Mouse (Mus musculus) intestine, postnatal 0 days (tissue): ENCODE measurements around the gene Pkig. TPM values are rescaled to one million over a fixed set of nuclear protein-coding genes. Genes with fewer than 3 reads are reported as not detected.

ENCODE experiments used
- ATAC-seq: fragments of 200-750 bp; cut with Nextera tagmentation; 2 replicates; pipeline ENCODE4 v1.8.0; 2017; ENCODE audit warnings: mild to moderate bottlenecking, moderate TSS enrichment, moderate library complexity
- H3K27ac ChIP-seq: fragments of 300-500 bp; sonication (generic); 2 replicates; pipeline ENCODE4 v1.5.1; 2014; ENCODE audit warnings: mild to moderate bottlenecking, low read depth, low read length, moderate library complexity
- H3K27me3 ChIP-seq: fragments of 300-500 bp; sonication (generic); replicated peaks from 2 replicates; pipeline ENCODE4 v1.6.1; 2014; ENCODE audit warnings: low read length, mixed read lengths; ENCODE audit not compliant: control insufficient read depth, insufficient read depth
- H3K36me3 ChIP-seq: fragments of 300-500 bp; sonication (generic); 2 replicates; pipeline ENCODE4 v1.6.1; 2014; ENCODE audit warnings: mild to moderate bottlenecking, moderate library complexity; ENCODE audit not compliant: control insufficient read depth, insufficient read depth
- H3K4me1 ChIP-seq: fragments of 300-500 bp; sonication (generic); replicated peaks from 2 replicates; pipeline ENCODE4 v1.6.1; 2014; ENCODE audit warnings: antibody characterized with exemption, low read length, mixed read lengths; ENCODE audit not compliant: control insufficient read depth, insufficient read depth
- H3K4me2 ChIP-seq: fragments of 300-500 bp; sonication (generic); replicated peaks from 2 replicates; pipeline ENCODE4 v1.6.1; 2014; ENCODE audit warnings: low read depth, mild to moderate bottlenecking, moderate library complexity
- H3K4me3 ChIP-seq: fragments of 300-500 bp; sonication (generic); 2 replicates; pipeline ENCODE4 v1.5.1; 2014; ENCODE audit warnings: low read depth, low read length
- H3K9ac ChIP-seq: fragments of 300-500 bp; sonication (generic); 2 replicates; pipeline ENCODE4 v1.6.1; 2014; ENCODE audit warnings: mild to moderate bottlenecking, low read depth, low read length
- H3K9me3 ChIP-seq: fragments of 300-500 bp; sonication (generic); 2 replicates; pipeline ENCODE4 v1.6.1; 2016; ENCODE audit warnings: mixed run types; ENCODE audit not compliant: control insufficient read depth
- CTCF ChIP-seq: sonication (generic); IDR thresholded peaks from 2 replicates; pipeline ENCODE4 v1.5.1; 2016; ENCODE audit warnings: low read depth, mild to moderate bottlenecking, control low read depth, antibody characterized with exemption, moderate library complexity
- WGBS: fragments of 180-500 bp; shearing (Covaris S2); extraction: QIAGEN DNeasy Blood & Tissue Kit; methylation state at CpG from one replicate; pipeline ENCODE4 v1.1.7; 2014; 5-methylcytosine and 5-hydroxymethylcytosine counted together
- polyA plus RNA-seq: library from polyadenylated mRNA; unstranded; fragments of >200 nt; fragmentation: Nextera tagmentation; extraction: Ambion mirVana; gene quantifications from 2 replicates; pipeline ENCODE4 v1.2.1, GENCODE M21; 2015

Gene Pkig
- polyA plus RNA-seq, 1 experiment from 2014 or later: 116 TPM

DNA sequence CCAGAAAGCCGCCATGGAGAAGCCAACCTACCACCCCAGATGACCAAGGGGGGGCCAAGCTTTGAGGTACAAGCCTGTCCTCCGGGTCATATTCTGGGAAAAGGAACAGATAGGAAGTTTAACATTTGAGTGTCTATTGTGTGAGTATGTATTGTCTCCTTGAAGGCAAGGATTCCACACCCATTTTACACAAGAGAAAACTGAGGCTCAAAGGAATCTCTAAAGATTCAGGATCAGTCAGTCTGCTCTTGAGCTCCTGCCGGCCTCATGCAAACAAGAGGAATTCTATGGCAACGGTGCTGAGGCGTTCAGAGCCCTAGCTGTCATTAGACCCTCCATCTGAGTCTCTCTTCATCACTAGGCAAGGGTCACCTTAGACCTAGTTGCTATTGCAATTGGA is 84.5 kb downstream of the Pkig start:
- Histone ChIP-seq H3K36me3 (no peaks in the 10 kb centered on the region; the same call in 1 of the 2 replicates), H3K4me1 (no peaks in the 10 kb centered on the region), H3K27ac (no peak overlapping the region), H3K4me3 (no peak overlapping the region), H3K9ac (no peak overlapping the region), H3K4me2 (no peak overlapping the region), H3K27me3 (no peaks in the 10 kb centered on the region), H3K9me3 (no peaks in the 10 kb centered on the region)
- no peak for TF ChIP-seq CTCF
- no peak for ATAC-seq
- 73% methylated on average over 5 of the region's 5 CpGs for WGBS

DNA sequence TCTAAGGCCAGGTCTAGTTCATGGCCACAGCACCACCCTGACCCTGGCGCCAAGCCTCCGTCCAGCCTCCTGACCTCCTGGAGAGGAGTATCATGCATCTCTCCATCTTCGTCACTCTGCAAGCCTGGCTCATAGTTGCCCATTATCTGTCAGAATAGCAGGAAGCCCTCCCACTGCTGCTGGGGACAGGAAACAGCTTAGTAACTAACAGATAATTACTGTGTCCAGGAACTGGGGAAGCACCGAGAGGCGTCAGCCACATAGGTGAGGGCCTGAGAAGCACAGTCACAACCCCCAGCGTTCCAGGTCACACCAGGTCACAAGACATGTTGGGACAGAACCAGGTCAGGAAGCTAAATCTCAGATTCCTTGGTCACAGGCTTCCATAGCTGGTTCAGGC is 85.2 kb downstream of the Pkig start:
- WGBS: 69% methylated on average over 6 of the region's 6 CpGs
- no peak overlapping the region for H3K27ac ChIP-seq
- H3K9me3 ChIP-seq: no peaks in the 10 kb centered on the region
- H3K4me1 ChIP-seq: no peaks in the 10 kb centered on the region
- H3K4me2 ChIP-seq: no peak overlapping the region
- no peak overlapping the region for H3K9ac ChIP-seq
- no peak for ATAC-seq
- H3K36me3 ChIP-seq: no peaks in the 10 kb centered on the region
- TF ChIP-seq CTCF: no peak
- no peak overlapping the region for H3K4me3 ChIP-seq
- H3K27me3 ChIP-seq: no peaks in the 10 kb centered on the region

DNA sequence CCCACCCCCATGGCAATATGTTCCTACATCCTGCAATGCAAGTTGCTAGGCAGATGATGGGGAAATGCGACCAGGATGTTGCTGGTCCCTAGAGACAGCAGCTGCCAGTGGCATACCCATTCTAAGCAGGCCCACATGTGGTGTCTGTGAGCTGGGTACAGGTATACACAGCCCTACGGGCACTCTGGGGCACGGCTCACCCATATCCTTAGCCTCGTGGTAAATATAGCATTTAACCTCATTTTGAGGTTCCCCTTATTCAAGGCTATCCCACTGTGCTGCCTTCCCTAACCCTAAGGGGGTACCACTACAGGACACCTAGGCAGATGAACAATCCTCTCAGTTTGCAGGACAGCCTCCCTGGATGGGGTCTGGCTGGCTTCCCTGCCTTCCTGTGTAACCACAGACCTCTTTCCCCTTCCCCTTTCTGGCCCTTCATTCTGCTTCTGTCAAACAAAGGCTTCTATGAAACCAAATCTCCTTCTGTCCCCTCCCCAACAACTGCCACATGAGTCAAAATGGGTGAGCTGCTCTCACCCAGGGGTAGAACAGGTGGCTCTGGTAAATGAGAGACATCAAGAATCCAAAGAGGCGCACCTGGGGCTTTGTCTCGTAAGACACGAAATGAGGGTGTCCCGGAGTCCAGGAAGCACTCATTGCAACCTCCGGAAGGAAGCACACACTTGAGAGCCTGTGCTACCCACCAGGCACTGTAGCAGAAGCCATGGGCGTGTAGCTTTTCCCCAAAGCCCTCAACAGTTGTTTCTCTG is 86.8 kb downstream of the Pkig start:
- Histone ChIP-seq H3K9me3 (no peaks in the 10 kb centered on the region), H3K4me2 (no peak overlapping the region), H3K4me3 (no peak overlapping the region), H3K9ac (no peak overlapping the region), H3K36me3 (no peaks in the 10 kb centered on the region), H3K27ac (no peak overlapping the region), H3K27me3 (0 out of 2 replicates have a peak, but pooled peaks cover 9% of the 10 kb centered on the region), H3K4me1 (no peaks in the 10 kb centered on the region)
- no peak for ATAC-seq
- 78% methylated on average over 10 of the region's 10 CpGs for WGBS
- no peak for TF ChIP-seq CTCF

DNA sequence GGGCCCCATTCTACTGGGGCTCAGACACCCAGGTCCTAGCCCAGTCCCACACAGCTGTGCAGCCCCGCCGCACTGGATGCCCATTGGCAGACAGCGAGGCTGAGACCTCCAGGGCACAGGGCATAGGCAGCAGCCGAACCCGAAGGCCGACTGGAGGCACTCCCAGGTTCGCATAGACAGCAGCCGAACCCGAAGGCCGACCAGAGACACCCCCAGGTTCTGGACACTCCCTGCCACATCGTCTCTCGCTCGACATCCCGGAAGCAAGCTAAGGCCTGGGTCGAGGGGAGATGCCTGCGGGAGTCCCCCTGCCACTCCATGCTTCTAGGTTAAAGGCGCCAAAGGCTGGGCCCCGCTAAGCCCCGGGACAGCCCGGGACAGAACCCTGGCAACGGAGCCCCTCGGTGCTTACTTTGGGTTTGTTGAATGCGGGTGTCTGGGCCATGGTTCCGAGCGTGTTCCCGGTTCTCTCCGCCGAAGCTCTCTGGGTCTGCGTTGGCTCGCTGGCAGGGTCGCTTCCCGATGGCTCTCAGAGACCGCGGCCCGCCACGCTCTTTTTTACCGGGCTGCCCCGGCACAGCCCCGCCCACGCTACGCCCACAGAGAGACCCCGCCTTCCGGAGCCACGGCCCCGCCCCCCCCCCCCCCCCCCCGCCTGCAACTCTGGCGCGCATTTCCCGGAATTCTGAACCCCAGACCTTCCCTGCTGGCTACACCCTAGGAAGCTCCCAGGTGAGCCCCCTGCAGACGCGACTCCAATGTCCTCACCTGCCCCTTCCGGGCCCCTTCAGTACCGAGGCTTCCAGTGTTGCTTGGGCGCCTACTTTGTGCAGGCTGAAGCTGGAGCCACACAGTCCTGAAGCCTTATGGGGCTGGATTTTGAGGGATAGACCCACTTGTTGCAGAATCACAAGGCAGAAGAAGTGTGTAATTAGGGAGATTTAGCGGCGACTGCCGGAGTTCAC is 91.7 kb downstream of the Pkig start, which contains the start of gene Ada:
Ada (minus strand) TSS at position 593 of the 965 bp plus-strand sequence.
- Histone ChIP-seq H3K27me3 (0 out of 2 replicates have a peak, but pooled peaks cover 9% of the 10 kb centered on the region), H3K9me3 (no peaks in the 10 kb centered on the region), H3K36me3 (no peaks in the 10 kb centered on the region), H3K9ac (peak within 1 kb of the TSS; percentile 43), H3K4me1 (no peaks in the 10 kb centered on the region), H3K4me3 (peak within 1 kb of the TSS; percentile 43), H3K4me2 (peak within 1 kb of the TSS; percentile 88), H3K27ac (no peak within 1 kb of the TSS)
- under 1% methylated on average over 54 of the region's 57 CpGs for WGBS
- peak; percentile 65 for ATAC-seq
- no peak for TF ChIP-seq CTCF

GRCm38 (mm10) chr2:163754228-163754627 is 96.0 kb downstream of the Pkig start:
- Histone ChIP-seq H3K4me3 (no peak overlapping the region), H3K9me3 (no peaks in the 10 kb centered on the region), H3K4me1 (no peaks in the 10 kb centered on the region), H3K4me2 (no peak overlapping the region), H3K9ac (no peak overlapping the region), H3K36me3 (no peaks in the 10 kb centered on the region), H3K27me3 (0 out of 2 replicates have a peak, but pooled peaks cover under 1% of the 10 kb centered on the region), H3K27ac (no peak overlapping the region)
- no peak for TF ChIP-seq CTCF
- ATAC-seq: no peak
- WGBS: 74% methylated on average over 5 of the region's 5 CpGs

DNA sequence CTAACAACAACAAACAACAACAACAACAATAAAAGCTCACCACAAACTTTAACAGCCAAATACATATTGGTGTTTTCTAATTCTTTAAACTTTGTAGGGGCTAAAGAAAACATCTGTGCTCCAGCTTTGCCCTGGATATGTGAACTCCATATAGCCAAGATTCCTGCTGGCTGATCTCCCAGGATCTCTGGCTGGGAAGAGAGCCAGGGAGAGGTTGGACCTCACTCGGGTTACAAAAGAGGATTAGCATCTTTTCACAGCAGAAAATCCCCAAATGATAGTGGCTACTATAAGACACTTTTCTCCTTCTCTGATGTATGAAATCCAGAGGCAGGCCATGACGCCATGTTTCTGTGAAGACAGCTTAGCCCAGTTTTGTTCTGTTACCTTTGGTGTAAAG is 98.5 kb downstream of the Pkig start:
- Histone ChIP-seq H3K9me3 (no peaks in the 10 kb centered on the region), H3K4me1 (no peaks in the 10 kb centered on the region), H3K27me3 (no peaks in the 10 kb centered on the region), H3K4me2 (no peak overlapping the region), H3K27ac (no peak overlapping the region), H3K9ac (no peak overlapping the region), H3K36me3 (no peaks in the 10 kb centered on the region), H3K4me3 (no peak overlapping the region)
- WGBS: 51% methylated on average over 2 of the region's 2 CpGs
- no peak for ATAC-seq
- TF ChIP-seq CTCF: no peak
